Mouse (Mus musculus): Measurements from ENCODE around the gene 1700057G04Rik.

The 1700057G04Rik gene

DNA sequence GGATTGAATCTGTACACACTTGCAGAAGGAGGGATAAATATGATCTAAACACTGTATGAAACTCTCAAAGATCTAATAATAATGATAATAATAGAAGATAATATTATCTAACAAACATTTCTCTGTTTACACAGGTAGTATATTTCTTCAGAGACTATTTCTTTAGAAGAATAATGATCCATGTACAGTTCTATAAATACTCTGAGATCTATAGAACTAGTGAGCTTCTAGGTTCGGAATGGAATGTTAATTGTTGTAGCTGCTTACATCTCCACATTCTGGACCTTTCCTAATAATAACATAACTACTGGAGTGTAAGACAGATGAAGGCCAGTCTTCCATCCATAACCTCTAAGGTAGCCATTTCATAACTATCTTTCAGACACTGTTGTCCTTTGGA, at the start of gene 1700057G04Rik:
Gene 1700057G04Rik (plus strand): TSS at position 301 of the 400 bp plus-strand sequence.
- DNase-seq (ENCODE audit: low read depth, low spot score), result no peak

DNA sequence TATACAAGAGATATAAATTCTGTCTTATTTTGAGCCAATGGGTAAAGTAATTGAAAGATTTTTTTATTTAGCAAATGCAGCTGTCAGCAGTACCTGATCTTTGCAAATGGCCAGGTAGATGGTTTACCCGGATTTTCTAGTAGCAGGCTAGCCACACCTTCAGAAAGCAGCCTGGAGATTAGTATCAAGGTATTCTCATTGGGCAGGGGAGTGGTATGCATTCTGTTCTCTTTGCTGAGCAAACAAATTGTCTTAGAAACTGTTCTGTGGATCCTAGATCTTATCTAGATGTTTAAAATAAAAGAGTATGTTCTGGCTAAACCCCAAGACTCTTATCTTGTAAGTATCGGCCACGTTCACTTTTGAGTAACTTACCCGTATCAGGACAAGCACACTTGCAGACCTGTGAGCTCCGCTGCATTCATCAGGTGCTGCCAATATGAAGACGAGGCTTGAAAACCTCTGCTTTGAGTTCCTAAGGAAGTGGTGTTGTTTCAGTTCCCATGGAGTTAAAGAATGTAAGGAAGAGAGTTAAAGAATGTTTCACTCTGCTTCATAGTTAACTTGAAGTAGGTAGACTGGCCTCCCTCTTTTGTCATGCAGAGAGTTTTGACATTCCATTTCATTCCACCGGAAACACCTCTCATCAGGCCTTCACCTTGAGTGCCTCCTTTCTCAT, 48.6 kb upstream of the 1700057G04Rik start:
- DNase-seq (ENCODE audit: low read depth, low spot score), result peak; percentile 95

DNA sequence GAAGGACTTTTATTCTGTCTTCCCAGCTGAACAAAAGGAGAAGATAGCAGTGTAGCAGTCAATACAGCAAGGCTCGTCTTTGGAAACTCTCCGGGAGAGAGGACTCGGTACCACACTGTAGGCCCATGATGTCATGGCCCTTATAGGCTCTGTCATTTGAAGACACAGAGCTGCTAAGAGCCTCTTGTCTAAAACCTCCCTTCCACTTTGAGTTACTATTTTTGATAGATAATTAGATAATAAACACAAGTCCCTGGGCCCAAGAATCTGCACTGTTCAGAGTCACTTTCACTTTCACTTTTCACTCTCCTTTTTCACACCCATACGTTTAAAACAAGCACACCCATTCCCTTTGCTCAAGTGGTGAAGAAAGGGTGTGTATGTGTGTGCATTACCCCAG, 43.5 kb upstream of the 1700057G04Rik start:
- no peak for DNase-seq (ENCODE audit: low read depth, low spot score)

DNA sequence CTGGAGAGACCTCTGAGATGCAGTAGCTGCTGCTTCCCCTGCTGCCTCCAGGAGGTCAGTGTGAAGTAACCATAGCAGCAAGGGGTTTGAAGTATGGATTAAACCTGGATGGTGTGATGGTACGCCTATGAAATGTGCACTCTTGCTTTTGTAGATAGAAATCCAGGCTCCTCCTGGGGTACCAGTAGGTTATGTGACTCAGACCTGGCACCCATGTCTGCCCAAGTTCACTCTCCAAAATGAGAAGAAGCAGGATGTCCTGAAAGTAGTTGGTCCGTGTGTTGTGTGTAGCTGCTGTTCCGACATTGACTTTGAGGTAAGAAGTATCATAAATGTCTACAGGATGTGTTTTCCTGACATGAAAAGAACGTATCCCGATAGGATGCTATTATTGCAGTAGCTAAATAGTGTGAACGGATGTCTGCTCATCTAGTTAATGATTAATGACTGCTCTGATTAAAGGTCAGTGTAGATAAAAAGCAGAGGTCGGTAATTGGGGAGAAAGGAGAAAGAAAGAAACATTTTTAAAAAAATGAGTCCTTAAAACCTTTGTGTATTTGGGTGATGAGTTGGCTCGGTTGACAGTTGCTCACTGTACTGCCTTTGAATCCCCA, 42.5 kb upstream of the 1700057G04Rik start:
- no peak for DNase-seq (ENCODE audit: low read depth, low spot score)

DNA sequence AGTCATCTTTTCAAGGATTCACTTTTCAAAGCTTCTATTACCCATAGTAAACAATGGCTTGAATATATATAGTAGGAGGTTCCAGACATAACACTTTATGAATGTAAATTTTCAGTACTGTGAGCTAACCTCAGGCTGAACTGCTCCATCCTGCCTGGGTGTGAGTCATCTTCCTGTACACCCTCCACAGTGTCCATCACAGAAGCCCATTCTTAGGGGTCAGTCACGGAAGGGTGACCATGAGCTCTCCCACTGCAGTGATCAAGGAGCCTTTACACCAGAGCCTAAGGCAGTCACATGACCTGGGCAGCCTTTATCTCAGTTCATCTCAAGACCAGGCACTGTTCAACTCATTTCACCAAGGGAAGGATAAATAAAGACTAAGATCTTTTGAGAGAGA, 41.4 kb upstream of the 1700057G04Rik start:
- no peak for DNase-seq (ENCODE audit: low read depth, low spot score)

DNA sequence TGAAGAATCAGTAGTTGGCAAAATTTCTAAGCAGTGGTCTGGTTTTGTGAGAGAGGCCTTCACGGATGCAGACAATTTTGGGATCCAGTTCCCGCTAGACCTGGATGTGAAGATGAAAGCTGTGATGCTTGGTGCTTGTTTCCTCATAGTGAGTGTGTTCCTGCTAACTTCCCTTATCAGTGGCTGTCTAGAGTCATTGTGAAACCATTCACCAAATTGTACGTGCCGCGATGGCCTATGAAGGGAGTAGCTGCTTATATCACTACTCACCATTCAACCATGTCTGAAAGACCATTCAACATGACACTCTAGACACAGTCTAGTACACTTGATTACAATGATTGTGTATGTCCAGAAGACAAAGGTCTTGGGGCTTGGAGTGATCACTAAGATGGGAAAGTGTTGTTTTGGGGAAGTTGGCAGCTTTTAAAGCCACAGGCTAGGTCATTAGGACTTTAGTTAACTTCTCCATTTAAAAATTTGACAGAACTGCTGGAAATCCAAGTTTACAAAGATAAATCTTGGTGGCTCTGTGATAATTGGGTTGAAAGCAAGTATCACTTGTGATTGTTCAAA, 39.3 kb upstream of the 1700057G04Rik start:
- DNase-seq (ENCODE audit: low read depth, low spot score), result no peak

DNA sequence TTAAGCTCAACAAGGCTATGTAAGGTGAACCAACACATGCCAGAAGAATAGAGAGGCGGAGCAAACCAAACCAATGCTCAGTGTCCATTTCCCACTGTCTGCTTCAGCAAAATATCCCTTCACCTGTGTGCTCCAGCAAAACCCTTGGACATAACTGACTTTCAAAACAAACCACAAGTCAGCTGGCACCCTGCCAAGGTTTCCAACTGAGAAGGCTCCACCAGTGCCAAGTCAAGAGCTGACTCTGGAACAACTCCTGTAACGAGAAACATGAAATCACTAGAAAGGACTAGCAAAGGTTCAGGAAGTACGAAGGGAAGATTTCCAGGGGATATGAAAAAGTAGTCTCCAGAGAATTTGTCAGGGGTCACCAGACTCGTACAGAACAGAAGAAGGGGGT, 38.2 kb upstream of the 1700057G04Rik start:
- DNase-seq (ENCODE audit: low read depth, low spot score), result peak; percentile 23

DNA sequence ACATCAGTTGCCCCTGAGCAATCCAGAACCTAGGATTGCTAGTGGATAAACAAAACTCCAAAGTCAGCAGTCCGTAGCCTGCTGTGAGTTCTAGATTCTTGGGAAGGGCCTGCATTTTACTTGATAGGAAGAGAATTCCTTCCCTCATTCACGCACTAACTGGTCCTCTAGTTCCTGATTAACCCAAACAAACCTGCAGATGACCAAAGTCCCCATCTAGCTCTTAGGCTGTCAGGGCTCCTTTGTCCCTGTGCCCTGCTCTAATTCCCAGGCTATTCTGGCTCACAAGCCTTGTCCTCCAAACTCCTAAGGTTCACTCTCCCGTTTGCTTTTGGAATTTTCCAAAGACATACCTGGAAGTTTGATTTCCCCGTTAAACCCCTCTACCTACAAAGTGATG, 36.5 kb upstream of the 1700057G04Rik start:
- no peak for DNase-seq (ENCODE audit: low read depth, low spot score)

DNA sequence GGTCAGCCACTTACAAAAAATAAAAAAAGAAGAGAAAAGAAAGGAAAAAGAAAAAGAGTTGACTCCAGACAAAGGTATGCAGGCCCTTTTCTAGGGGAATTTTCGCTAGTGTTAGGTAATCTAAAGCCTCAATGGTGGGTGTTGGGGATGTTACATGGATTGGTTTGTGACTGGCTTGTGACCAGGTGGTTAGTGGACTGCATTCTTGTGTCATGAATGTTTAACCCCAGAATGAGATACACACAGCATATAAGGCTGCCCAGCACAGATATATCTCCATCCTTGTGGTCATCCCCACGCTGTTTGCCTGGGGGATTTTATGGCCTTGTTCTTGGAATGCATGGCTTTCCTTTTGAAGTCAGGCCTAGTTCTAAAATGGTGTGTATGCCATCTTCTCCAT, 35.9 kb upstream of the 1700057G04Rik start:
- no peak for DNase-seq (ENCODE audit: low read depth, low spot score)

DNA sequence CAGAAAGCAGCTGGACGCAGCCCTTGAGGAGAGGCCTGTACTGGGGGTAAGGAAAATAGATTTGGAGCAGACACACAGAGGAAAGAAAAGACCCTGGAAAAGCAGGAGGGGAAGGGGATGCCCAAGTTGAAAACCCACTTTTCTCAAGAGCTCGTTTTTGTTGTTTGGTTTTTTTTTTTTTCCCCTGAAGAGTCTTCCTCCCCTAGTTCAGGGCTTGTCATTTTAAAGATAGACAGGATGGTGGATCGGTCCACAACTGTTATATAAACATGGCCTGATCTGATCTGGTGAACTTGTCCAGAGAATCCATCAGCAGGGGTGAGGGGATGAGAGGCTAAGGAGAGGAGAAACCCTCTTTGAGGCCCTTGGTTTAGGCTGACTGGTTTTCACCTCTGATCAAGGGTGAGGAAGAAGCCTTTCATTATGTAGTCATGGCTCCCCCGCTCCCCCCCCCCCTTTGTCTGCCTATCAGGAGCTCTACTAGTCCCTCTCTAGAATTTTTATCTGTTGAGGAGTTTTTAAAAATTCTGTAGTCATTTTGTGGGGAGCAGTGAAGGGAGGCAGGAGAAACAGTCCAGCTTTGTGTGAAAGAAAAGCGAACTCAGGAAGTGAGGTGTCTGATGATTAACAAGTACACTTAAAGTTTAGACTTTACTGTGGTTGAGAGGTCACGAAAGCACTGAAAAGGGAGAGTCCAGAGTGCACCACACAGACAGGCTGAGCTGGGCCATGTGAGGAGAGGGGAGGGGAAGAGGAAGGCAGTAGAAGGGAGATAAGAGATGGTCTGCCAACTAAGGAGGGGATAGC, 35.0 kb upstream of the 1700057G04Rik start:
- DNase-seq (ENCODE audit: low read depth, low spot score), result no peak

DNA sequence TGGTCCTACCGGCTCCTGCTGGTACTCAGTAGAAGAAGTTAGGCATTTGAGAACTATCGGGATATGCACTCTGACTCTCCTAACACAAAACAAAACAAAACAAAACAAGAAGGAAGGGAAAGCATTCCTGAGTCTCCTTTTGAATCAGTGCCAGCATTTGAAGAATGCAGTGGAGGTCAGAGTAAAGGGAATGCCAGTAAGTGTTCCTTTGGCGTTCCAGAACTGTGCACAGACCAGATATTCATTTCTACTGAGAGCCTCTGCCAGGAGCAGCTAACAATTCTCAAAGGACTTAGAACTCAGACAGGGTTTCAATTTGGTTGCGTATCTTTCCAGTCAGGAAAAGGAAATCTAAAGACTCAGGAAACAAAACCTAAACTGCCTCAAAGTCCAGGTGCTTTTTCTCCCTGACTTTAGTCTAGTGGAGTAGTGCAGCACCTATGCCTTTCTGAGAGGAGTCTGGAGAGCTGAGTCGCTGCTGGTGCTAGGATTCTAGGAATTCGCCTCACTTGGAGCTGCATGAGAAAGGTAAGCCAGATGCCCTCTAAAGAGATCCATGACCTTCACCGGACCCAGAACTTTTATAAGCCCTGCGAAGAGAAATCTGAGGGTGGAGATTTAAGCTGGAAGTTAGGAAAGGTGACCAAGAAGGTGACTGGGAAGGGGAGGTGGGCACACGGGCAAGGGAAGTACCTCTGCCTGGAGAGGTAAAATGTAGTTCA, 33.5 kb upstream of the 1700057G04Rik start, which contains the start of gene Plscr2:
Gene Plscr2 (plus strand): TSS at position 117 of the 722 bp plus-strand sequence.
- DNase-seq (ENCODE audit: low read depth, low spot score), result peak; percentile 30

DNA sequence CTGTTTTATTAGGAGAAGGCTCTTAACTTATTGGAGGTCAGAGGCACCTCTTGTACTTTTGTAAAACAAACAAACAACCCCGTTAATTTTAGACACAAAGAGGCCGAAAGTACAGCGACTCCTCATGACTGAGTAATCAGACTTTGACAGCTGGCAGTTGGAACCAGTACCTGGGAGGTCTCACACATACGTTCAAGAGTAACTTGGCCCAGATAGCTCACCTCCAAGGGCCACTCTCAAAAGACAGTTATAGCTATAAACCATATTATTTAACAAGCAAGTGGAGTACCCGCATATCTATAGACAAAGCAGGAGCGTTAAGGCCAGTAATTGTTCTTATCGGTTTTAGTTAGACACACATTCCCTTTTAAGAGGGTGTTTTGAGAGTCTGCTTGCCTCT, 32.8 kb upstream of the 1700057G04Rik start:
- no peak for DNase-seq (ENCODE audit: low read depth, low spot score)

DNA sequence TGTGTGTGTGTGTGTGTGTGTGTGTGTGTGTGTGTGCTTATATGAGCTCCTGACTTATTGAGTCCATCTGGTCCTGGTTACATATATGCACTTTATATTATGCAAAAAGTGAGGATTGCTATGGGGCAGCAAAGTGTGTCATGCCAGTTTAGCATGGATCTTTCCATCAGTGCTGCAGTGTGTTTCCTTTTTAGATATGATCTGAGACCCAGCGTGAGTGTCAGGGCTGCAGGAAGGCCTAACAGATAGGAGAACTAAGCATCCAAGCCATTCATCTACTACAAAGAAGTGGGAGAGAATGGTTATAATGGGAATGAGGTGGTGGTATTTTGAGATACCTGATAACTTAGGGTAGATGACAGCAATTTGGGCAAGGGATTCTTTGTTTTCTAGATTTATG, 29.1 kb upstream of the 1700057G04Rik start:
- DNase-seq (ENCODE audit: low read depth, low spot score), result no peak

DNA sequence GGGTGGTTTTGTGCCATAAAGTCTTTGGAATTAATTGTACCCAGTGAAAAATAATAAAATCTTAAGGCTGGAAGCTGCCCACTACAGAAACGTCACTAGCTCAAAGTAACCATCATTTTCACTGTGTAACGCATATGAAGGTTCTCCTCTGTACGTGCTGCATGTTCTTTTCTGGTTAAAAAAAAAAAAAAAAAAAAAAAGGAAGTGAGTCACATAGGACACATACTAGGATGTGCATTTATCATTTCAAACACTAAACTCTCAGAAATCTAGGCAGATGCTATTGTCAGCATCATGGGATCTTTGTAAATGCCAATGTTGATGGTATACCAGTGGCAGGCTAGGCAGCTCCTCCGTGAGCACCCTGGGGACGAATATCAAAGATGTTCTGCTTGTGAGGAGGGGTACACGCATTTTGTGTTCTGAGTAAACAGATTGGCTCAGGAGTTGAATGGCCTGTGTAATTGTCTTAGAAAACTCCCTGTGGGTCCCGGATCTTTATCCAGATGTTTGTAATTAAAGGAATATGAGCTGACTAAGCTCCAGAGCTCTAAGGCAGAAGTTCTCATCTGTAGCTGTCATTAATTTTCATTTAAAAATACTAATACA, 26.5 kb upstream of the 1700057G04Rik start:
- no peak for DNase-seq (ENCODE audit: low read depth, low spot score)

DNA sequence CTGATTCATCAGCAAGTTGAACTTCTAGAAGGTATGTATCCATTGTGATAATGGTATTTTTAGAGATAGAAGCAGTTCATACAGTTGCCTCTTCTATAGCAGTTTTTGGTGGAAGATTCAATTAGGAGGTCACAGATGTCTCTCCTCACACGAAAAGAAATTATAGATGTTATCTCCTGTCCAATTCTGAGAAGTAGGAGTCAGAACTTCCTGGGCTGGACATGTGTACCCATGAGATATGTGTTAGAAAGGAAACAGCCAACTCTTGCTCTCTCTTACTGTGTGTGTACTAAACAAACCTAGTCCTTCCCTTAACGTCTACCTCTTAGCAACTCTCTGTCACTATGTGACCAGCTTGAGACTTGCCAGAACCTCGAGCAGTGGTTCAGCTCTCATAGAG, 19.5 kb upstream of the 1700057G04Rik start:
- DNase-seq (ENCODE audit: low read depth, low spot score), result no peak

DNA sequence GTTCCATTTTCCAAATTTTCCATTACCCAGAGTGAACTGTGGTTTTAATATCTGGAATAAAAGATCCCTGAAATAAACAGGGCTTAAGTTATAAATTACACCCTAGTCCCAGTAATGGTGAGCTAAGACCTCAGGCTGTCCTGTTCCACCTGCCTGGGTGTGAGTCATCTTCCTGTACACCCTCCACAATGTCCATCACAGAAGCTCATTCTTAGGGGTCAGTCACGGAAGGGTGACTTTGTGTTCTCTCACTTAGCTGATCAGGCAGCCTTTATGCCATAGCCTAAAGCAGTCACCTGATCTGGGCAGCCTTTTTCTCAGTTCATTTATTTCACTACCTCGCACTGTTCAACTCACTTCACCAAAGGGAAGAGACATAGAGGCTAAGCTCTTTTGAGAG, 17.0 kb upstream of the 1700057G04Rik start:
- no peak for DNase-seq (ENCODE audit: low read depth, low spot score)

DNA sequence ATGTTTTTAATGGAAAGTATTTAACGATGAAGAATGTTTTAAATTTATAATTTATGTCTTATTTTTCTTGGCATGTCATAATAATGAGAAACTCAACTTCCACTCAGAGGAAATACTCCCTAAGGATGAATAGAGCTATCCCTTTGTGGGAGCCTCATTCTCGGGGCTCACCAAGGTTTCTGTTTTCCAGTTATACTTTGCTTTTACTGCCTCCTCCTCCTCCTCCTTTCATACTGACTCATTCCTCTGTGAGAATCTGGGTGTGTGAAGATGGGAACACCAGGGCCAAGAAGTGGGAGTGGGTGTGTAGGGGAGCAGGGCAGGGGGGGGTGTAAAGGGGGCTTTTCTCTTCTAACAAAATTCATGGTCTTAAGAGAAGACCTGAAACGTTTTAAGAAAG, 16.3 kb upstream of the 1700057G04Rik start:
- no peak for DNase-seq (ENCODE audit: low read depth, low spot score)

DNA sequence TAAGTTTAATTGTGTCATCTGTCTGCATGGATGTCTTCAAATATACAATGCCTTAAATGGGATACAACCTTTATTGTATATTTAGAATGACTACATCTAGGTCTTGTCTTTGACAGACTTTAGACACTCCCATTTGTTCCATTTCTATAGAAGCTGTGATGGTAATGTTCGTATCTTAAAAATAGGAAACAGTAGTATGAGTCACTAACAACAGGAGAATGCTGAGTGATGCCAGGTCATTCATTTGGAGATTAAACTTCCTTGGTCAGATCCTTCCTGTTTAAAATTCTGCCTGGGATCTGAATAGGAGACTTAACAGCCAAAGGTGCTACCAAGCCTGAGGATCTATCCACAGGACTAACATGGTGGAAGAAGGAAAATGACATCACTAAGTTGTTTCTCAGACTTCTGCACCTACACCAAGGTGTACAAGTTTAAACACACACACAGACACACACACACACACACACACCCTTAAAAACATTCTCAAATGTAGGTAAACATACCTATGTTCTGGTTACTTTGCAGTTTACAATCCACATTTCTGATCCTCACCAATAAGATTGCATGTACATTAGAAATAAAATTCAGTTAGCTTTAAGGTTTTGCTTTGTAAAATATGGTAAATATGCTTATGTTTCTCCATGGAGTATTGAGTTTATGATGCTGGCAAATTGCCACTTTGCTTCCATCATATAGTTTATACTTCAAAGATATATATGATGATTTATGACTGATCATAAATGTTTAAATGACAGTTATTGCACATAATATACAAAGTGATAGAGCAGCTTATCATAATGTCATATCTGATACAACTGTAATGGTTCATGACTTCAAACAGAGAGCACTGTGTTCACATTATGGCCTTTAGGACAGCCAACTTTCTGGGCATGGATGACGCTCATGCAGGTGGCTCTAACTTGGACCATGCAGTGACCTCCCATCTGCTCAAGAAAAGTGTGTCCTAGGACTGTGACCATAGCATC, 15.3 kb upstream of the 1700057G04Rik start:
- DNase-seq (ENCODE audit: low read depth, low spot score), result no peak

DNA sequence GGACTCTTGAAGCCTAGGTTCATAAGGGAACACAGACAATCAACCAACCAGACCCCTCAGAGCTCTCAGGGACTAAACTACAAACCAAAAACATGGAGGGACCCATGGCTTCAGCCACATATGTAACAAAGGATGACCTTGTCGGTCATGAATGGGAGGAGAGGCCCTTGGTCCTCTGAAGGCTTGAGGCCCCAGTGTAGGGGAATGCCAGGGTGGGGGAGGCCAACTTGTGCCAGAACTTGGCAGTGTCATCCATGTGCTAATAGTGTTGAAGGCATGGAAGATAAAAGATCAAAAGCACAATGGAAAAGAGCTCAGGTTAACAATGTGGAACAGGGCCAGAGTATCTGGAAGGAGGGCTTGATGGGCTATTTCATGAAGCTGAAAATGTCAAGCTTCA, 10.9 kb upstream of the 1700057G04Rik start:
- DNase-seq (ENCODE audit: low read depth, low spot score), result no peak

DNA sequence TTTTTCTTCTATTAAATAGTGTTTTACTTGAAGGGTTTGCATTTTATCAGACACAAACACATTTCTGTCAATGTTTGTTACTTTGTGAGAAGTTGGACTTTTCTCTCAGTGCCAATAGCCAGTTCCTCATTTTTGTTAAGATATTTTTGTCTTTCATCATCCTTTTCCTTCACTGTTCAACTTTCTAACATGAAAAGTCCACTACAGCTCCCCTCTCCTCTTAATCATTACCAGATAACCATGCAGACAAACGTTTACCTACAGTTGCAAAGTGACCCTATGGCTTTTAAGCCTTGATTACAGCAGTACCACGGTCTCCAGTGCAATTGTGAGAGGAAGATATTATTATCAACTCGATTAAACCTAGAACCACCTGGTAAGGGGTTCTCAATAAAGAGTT, 8.0 kb upstream of the 1700057G04Rik start:
- no peak for DNase-seq (ENCODE audit: low read depth, low spot score)
